Mouse (Mus musculus) thymus, postnatal 10 days (tissue): ENCODE measurements around the gene Olfr1101.

Experiments used
- DNase-seq, 2 experiments: peaks; one replicate each; pipeline ENCODE4 v3.0.0; 2021; ENCODE audit warnings: low spot score in 2 of 2

Olfr1101 gene

DNA sequence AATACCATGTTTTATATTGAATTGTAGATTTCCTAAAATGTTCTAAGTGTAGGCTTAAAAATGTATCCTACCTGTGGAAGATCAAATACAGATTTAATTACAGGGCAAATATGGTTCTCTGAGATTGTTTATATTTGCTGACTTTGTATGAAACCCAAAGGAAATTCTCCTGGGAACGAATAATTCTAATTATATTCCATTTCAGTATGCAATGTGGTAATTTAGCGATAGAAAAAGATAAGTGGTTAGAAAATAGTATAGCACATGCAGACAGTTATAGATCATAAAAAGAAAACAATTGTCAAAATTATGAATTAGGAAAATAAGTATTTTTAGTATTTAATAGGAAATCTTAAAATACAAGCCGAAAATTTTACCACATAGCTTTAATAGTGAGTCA lies at the start of gene Olfr1101:
Gene Olfr1101 (minus strand): TSS at position 101 of the 400 bp plus-strand sequence.
- no peak for DNase-seq

- no peak for DNase-seq
These were observed 45.4 kb upstream of the Olfr1101 start, which contains the start of gene Olfr1105 for GRCm38 (mm10) chr2:87036431-87036830. Gene Olfr1105, minus strand, starts transcription at chr2:87036531.

- DNase-seq, result no peak
These were observed 36.0 kb upstream of the Olfr1101 start, which contains the start of gene Olfr1104 for GRCm38 (mm10) chr2:87026980-87027379. Gene Olfr1104, minus strand, starts transcription at chr2:87027080.

DNA sequence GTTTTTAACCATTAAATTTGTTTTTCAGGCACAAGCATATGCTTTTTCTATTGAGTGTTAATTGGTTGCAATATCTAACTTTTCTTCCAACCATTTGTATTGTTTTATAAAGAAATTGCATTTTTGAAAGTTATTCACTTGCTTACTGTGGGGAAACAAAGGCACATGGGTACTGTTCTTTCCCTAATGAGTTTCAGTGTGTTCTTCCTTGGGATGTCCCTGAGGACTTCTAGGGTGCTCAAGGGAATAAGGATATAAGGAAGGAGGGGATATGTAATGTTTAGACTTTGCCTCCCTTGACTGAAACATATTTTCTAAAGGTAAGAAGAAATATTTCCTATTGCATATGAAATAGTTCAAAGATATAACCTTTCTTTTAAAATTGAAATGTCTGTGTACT lies 7.1 kb upstream of the Olfr1101 start, which contains the start of gene Olfr1102:
Gene Olfr1102 (plus strand): TSS at position 301 of the 400 bp plus-strand sequence.
- no peak for DNase-seq

- no peak for DNase-seq
These were observed 11.2 kb downstream of the Olfr1101 start, which contains the start of gene Olfr1100 for GRCm38 (mm10) chr2:86979854-86980253. Gene Olfr1100, minus strand, starts transcription at chr2:86979954.

- no peak for DNase-seq
These were observed 30.4 kb downstream of the Olfr1101 start, which contains the start of gene Olfr1099 for GRCm38 (mm10) chr2:86960593-86960992. Gene Olfr1099, minus strand, starts transcription at chr2:86960693.
